Mouse (Mus musculus) CH12.LX (cell line): ENCODE results near the gene Nptn. TPM values are rescaled to one million over a fixed set of nuclear protein-coding genes. Genes with fewer than 3 reads are reported as not detected.

Experiments
- DNase-seq: peaks from one replicate; pipeline ENCODE4 v3.0.0-alpha.2; 2013; ENCODE audit errors: extremely low read depth
- H3K27ac ChIP-seq: 2 replicates; pipeline ENCODE4 v1.5.1; 2012; ENCODE audit warnings: low read depth, mild to moderate bottlenecking, control low read depth, moderate library complexity; ENCODE audit not compliant: insufficient read depth
- H3K27me3 ChIP-seq: replicated peaks from 2 replicates; pipeline ENCODE3; 2012; ENCODE audit warnings: inconsistent platforms
- H3K36me3 ChIP-seq, 2 experiments: replicated peaks in 1 of 2; 2 replicates each; pipeline versions ENCODE3 to v1.6.1; 2012; ENCODE audit warnings: inconsistent platforms in 1 of 2, low read length in 1 of 2, mild to moderate bottlenecking in 1 of 2, mixed read lengths in 1 of 2, moderate library complexity in 1 of 2; ENCODE audit not compliant: control insufficient read depth in 1 of 2, insufficient read depth in 1 of 2
- H3K4me1 ChIP-seq, 2 experiments: 2 replicates each; pipeline ENCODE4 v1.6.1; 2012; ENCODE audit warnings: inconsistent platforms in 1 of 2, moderate library complexity in 1 of 2; ENCODE audit not compliant: insufficient read depth in 2 of 2, control insufficient read depth in 1 of 2
- H3K4me2 ChIP-seq: 2 replicates; pipeline ENCODE4 v1.6.1; 2012; ENCODE audit warnings: low read depth, mild to moderate bottlenecking, control low read depth; ENCODE audit not compliant: poor library complexity, insufficient read depth, severe bottlenecking
- H3K4me3 ChIP-seq, 3 experiments: fragments of 150-350 bp in 1 of 3; sonication (generic) in 1 of 3; replicated peaks in 1 of 3; 2 replicates each; pipeline versions ENCODE3 to v1.5.1; 2011 to 2012; ENCODE audit warnings: low read depth in 2 of 3, low read length in 2 of 3, mild to moderate bottlenecking in 2 of 3, moderate library complexity in 2 of 3, control low read depth in 1 of 3, improper control_type of control experiment in 1 of 3, inconsistent platforms in 1 of 3, mixed read lengths in 1 of 3; ENCODE audit not compliant: poor library complexity in 1 of 3
- H3K79me2 ChIP-seq: replicated peaks from 2 replicates; pipeline ENCODE4 v1.6.1; 2012; ENCODE audit warnings: mild to moderate bottlenecking, moderate library complexity; ENCODE audit not compliant: control insufficient read depth, poor library complexity, insufficient read depth, severe bottlenecking; ENCODE audit errors: extremely low read depth
- H3K9ac ChIP-seq: 2 replicates; pipeline ENCODE4 v1.6.1; 2012; ENCODE audit warnings: low read depth, mild to moderate bottlenecking, control low read depth, moderate library complexity; ENCODE audit not compliant: insufficient read depth
- H3K9me3 ChIP-seq: replicated peaks from 2 replicates; pipeline ENCODE3; 2012; ENCODE audit warnings: low read length, inconsistent platforms, mixed read lengths
- BHLHE40 ChIP-seq: IDR thresholded peaks from 2 replicates; pipeline ENCODE4 v1.6.1; 2011; ENCODE audit warnings: mild to moderate bottlenecking, low read depth, low read length, improper control_type of control experiment
- CHD1 ChIP-seq: IDR thresholded peaks from 2 replicates; pipeline ENCODE4 v1.6.1; 2012; ENCODE audit warnings: low read depth, low read length, improper control_type of control experiment, inconsistent platforms
- CHD2 ChIP-seq: IDR thresholded peaks from 2 replicates; pipeline ENCODE4 v1.6.1; 2011; ENCODE audit warnings: low read length, improper control_type of control experiment
- CTCF ChIP-seq, 2 experiments: IDR thresholded peaks in 1 of 2; conservative IDR thresholded peaks in 1 of 2; 2 replicates each; pipeline ENCODE4 v1.5.1; 2011 to 2012; ENCODE audit warnings: low read depth in 2 of 2, low read length in 2 of 2, improper control_type of control experiment in 1 of 2, inconsistent platforms in 1 of 2, mild to moderate bottlenecking in 1 of 2, moderate library complexity in 1 of 2
- ELF1 ChIP-seq: IDR thresholded peaks from 2 replicates; pipeline ENCODE4 v1.6.1; 2014; ENCODE audit warnings: low read depth, mild to moderate bottlenecking, inconsistent platforms, low read length, improper control_type of control experiment
- EP300 ChIP-seq: IDR thresholded peaks from 2 replicates; pipeline ENCODE4 v1.6.1; 2011; ENCODE audit warnings: low read length, improper control_type of control experiment
- ETS1 ChIP-seq: conservative IDR thresholded peaks from 2 replicates; pipeline ENCODE4 v1.6.1; 2012; ENCODE audit warnings: low read depth, mild to moderate bottlenecking, inconsistent platforms, low read length, improper control_type of control experiment, moderate library complexity
- IRF4 ChIP-seq: IDR thresholded peaks from 2 replicates; pipeline ENCODE4 v1.6.1; 2014; ENCODE audit warnings: low read depth, mild to moderate bottlenecking, inconsistent platforms, low read length, improper control_type of control experiment
- JUN ChIP-seq: IDR thresholded peaks from 2 replicates; pipeline ENCODE4 v1.6.1; 2011; ENCODE audit warnings: low read depth, mild to moderate bottlenecking, low read length, improper control_type of control experiment, moderate library complexity; ENCODE audit not compliant: insufficient read depth
- MAFK ChIP-seq: IDR thresholded peaks from 2 replicates; pipeline ENCODE4 v1.6.1; 2011; ENCODE audit warnings: low read length, improper control_type of control experiment; ENCODE audit not compliant: insufficient replicate concordance
- MAX ChIP-seq: IDR thresholded peaks from 2 replicates; pipeline ENCODE4 v1.6.1; 2011; ENCODE audit warnings: low read length, improper control_type of control experiment
- MEF2A ChIP-seq: IDR thresholded peaks from 2 replicates; pipeline ENCODE4 v1.6.1; 2014; ENCODE audit warnings: low read depth, mild to moderate bottlenecking, inconsistent platforms, low read length, improper control_type of control experiment, borderline replicate concordance
- NELFE ChIP-seq: IDR thresholded peaks from 2 replicates; pipeline ENCODE4 v1.6.1; 2011; ENCODE audit warnings: low read depth, low read length, improper control_type of control experiment
- POLR2A ChIP-seq: IDR thresholded peaks from 2 replicates; pipeline ENCODE4 v1.6.1; 2011; ENCODE audit warnings: low read depth, mild to moderate bottlenecking, improper control_type of control experiment, low read length
- POLR2AphosphoS2 ChIP-seq: IDR thresholded peaks from 2 replicates; pipeline ENCODE4 v1.6.1; 2011; ENCODE audit warnings: low read depth, low read length, improper control_type of control experiment
- RAD21 ChIP-seq: IDR thresholded peaks from 2 replicates; pipeline ENCODE4 v1.6.1; 2011; ENCODE audit warnings: low read depth, mild to moderate bottlenecking, low read length, improper control_type of control experiment, moderate library complexity
- SMC3 ChIP-seq: IDR thresholded peaks from 2 replicates; pipeline ENCODE4 v1.6.1; 2011; ENCODE audit warnings: low read depth, low read length, improper control_type of control experiment
- TBP ChIP-seq: conservative IDR thresholded peaks from 2 replicates; pipeline ENCODE4 v1.6.1; 2011; ENCODE audit warnings: low read depth, low read length, improper control_type of control experiment
- UBTF ChIP-seq: IDR thresholded peaks from 2 replicates; pipeline ENCODE4 v1.6.1; 2012; ENCODE audit warnings: low read depth, mild to moderate bottlenecking, inconsistent platforms, low read length, improper control_type of control experiment, moderate library complexity
- ZC3H11A ChIP-seq: IDR thresholded peaks from 2 replicates; pipeline ENCODE4 v1.6.1; 2012; ENCODE audit warnings: low read depth, mild to moderate bottlenecking, inconsistent platforms, low read length, improper control_type of control experiment
- dilution Hi-C: fragments of 300-500 bp; cut with MboI; formaldehyde crosslinking; loops from 2 replicates; pipeline ENCODE4 v1.14.3; 2020; ENCODE audit warnings: low sequenced_read_pairs; ENCODE audit not compliant: extremely low pct_unique_long_range_greater_than_20kb, extremely low pct_ligation_motif_present
- in situ Hi-C: fragments of 300-500 bp; cut with MboI; formaldehyde crosslinking; loops from 3 replicates; pipeline ENCODE4 v1.14.3; 2019; ENCODE audit warnings: low sequenced_read_pairs, low pct_ligation_motif_present, low pct_unique_long_range_greater_than_20kb, mixed read lengths
- polyA plus RNA-seq: library from polyadenylated mRNA; unstranded; fragments of >175 nt; gene quantifications from 2 replicates; pipeline ENCODE4 v1.2.1, GENCODE M21; 2012; ENCODE audit warnings: low read depth; ENCODE audit not compliant: insufficient read length
- total RNA-seq, 2 experiments: library from RNA; depleted of rRNA; stranded (reverse); fragments of 300-350 nt in 1 of 2; fragments of >200 nt in 1 of 2; gene quantifications; 2 replicates each; pipeline ENCODE4 v1.2.3; 2012 to 2014

Gene Nptn
- total and polyA plus RNA-seq, 3 experiments, result 48.4 to 184 (median 175) TPM

DNA sequence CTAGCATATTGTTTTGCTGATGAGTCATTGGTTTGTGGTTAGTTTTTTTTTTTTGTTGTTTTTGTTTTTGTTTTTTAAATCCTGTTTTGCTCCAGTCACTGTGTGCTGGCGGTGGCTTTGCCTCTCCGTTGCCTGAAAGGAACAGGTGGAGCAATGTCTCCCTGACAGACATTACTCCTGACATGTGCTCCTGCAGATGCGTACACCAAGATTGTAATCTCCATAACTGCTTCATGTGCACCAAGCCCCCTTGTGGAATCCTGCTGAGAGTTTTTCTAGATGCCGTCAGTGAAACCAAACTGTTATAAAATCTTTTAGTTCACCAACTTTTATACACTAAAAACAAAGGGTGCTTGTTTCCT is 67.2 kb downstream of the Nptn start:
- H3K27ac ChIP-seq, result no peak overlapping the region
- TF ChIP-seq MEF2A, result no peak
- no peak for TF ChIP-seq NELFE
- no peak for TF ChIP-seq JUN
- TF ChIP-seq MAFK, result no peak
- TF ChIP-seq ELF1, result no peak
- TF ChIP-seq MAX, result no peak
- no peak for TF ChIP-seq SMC3
- no peak for TF ChIP-seq TBP
- no peak for TF ChIP-seq UBTF
- TF ChIP-seq CHD2, result no peak
- TF ChIP-seq RAD21, result no peak
- TF ChIP-seq CHD1, result no peak
- no peak for TF ChIP-seq ZC3H11A
- TF ChIP-seq EP300, result no peak
- TF ChIP-seq POLR2AphosphoS2, result no peak
- no peak for TF ChIP-seq IRF4
- TF ChIP-seq POLR2A, result no peak
- no peak for TF ChIP-seq ETS1
- H3K27me3 ChIP-seq, result no peaks in the 10 kb centered on the region
- H3K36me3 ChIP-seq, result peaks cover 12 to 87% of the 10 kb centered on the region in 2 experiments
- no peaks in the 10 kb centered on the region for H3K4me1 ChIP-seq
- H3K9me3 ChIP-seq, result no peaks in the 10 kb centered on the region
- DNase-seq, result no peak
- H3K4me2 ChIP-seq, result no peak overlapping the region
- H3K79me2 ChIP-seq, result no peaks in the 10 kb centered on the region
- in situ Hi-C loops (no loop called here), dilution Hi-C loops (no loop called here)
- H3K4me3 ChIP-seq, result no peak overlapping the region
- H3K9ac ChIP-seq, result no peak overlapping the region

DNA sequence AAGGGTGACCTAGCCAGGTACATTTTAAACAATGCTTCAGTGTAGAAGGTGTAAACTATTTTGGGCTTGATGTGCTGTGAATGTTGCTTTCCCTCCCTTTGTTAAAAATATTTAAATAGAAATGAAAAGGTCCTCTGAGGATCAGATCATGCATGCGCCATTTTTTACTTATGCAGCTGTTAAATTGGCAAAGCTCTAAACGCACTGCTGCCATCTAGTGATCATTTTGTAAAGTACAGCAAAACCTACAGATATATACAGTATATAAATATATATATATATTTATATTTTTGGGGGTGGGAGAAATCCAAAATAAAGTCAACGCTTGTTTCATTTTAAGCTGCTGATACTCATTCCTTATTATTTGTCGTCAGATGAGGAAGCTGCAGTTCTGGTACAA is 70.0 kb downstream of the Nptn start:
- in situ Hi-C loops (loop anchor here (10.0 kb wide), 2 partner anchors 67 to 107 kb away; partner anchors contain the start of gene Nptn), dilution Hi-C loops (no loop called here)
- no peaks in the 10 kb centered on the region for H3K9me3 ChIP-seq
- H3K27ac ChIP-seq, result no peak overlapping the region
- DNase-seq, result peak; percentile 60
- H3K4me2 ChIP-seq, result no peak overlapping the region
- peaks cover 10 to 83% of the 10 kb centered on the region in 2 experiments for H3K36me3 ChIP-seq
- H3K27me3 ChIP-seq, result no peaks in the 10 kb centered on the region
- H3K79me2 ChIP-seq, result no peaks in the 10 kb centered on the region
- TF ChIP-seq RAD21, result peak; percentile 66
- no peak for TF ChIP-seq BHLHE40
- no peak for TF ChIP-seq MEF2A
- peak; percentile 44; the same call in 1 of the 2 replicates for TF ChIP-seq SMC3
- TF ChIP-seq CTCF (conservative IDR thresholded peaks at IDR 0.05 in 1 of 2, IDR thresholded peaks at IDR 0.05 in 1 of 2; ENCODE audit: low read depth in 2 of 2, low read length in 2 of 2), result peak in 1 of 2 experiments; percentile 67; a peak in 2 of 4 replicates
- no peak for TF ChIP-seq ZC3H11A
- TF ChIP-seq, all 38 proteins: peak for 3
- H3K4me1 ChIP-seq, result no peaks in the 10 kb centered on the region; a peak in 1 of 4 replicates
- H3K4me3 ChIP-seq, result no peak overlapping the region
- no peak overlapping the region for H3K9ac ChIP-seq
